Mouse (Mus musculus) CD4-positive naive resting alpha-beta T cell, adult 76 days (primary cell): Measurements from ENCODE around the gene Rabgef1. TPM values are rescaled to one million over a fixed set of nuclear protein-coding genes. Genes with fewer than 3 reads are reported as not detected.

Source experiments
- total RNA-seq: library from RNA; stranded (reverse); gene quantifications from one replicate; pipeline ENCODE4 v1.2.4, GENCODE M21; 2023

The Rabgef1 gene
- total RNA-seq, result 39.0 TPM

GRCm38 (mm10) chr5:130171423-130171954 is at the start of gene Rabgef1:
TSS of gene Rabgef1 (plus strand) at chr5:130171798.

GRCm38 (mm10) chr5:130144334-130145312 is 27.0 kb upstream of the Rabgef1 start, which contains the start of gene Kctd7:
TSS of gene Kctd7 (plus strand) at chr5:130144861.

GRCm38 (mm10) chr5:130216781-130217180 is 45.2 kb downstream of the Rabgef1 start, which contains the start of gene Tmem248:
TSS of gene Tmem248 (plus strand) at chr5:130217081.

GRCm38 (mm10) chr5:130255017-130255720 is 83.6 kb downstream of the Rabgef1 start, which contains the start of the genes Sbds and Tyw1:
TSS of gene Sbds (minus strand) at chr5:130255530.
TSS of gene Tyw1 (plus strand) at chr5:130255619.

Other genes with a start within 250 kb of the Rabgef1 start
- 8.9 TPM for gene Vkorc1l1, start 229.8 kb upstream of the Rabgef1 start, total RNA-seq
- 14.9 TPM for gene Gusb, start 168.7 kb upstream of the Rabgef1 start, total RNA-seq
- 35.3 TPM for gene Asl, start 142.6 kb upstream of the Rabgef1 start, total RNA-seq
- gene Crcp, start 142.5 kb upstream of the Rabgef1 start, total RNA-seq, result 18.8 TPM
- gene Tpst1, start 98.5 kb upstream of the Rabgef1 start, total RNA-seq, result 7.4 TPM
- gene Kctd7, start 26.9 kb upstream of the Rabgef1 start, total RNA-seq, result 1.3 TPM
- gene Tmem248, start 45.3 kb downstream of the Rabgef1 start, total RNA-seq, result 66.2 TPM
- 103 TPM for gene Sbds, start 83.7 kb downstream of the Rabgef1 start, total RNA-seq
- 18.6 TPM for gene Tyw1, start 83.8 kb downstream of the Rabgef1 start, total RNA-seq
- not detected for gene Caln1, start 197.7 kb downstream of the Rabgef1 start, total RNA-seq
- not detected for gene A330070K13Rik, start 212.8 kb downstream of the Rabgef1 start, total RNA-seq